Mouse (Mus musculus): ENCODE measurements around the gene Elavl2.

The Elavl2 gene

GRCm38 (mm10) chr4:91213917-91214316 lies 186.7 kb downstream of the Elavl2 start:
- DNase-seq (ENCODE audit: low spot score): no peak

- no peak for DNase-seq (ENCODE audit: low spot score)
Measured at GRCm38 (mm10) chr4:91208415-91209292, 191.9 kb downstream of the Elavl2 start.
